Mouse (Mus musculus) C2C12 (cell line): ENCODE data around the gene Pip5kl1. TPM values are rescaled to one million over a fixed set of nuclear protein-coding genes. Genes with fewer than 3 reads are reported as not detected.

Source experiments
- H3K27me3 ChIP-seq: one replicate; pipeline ENCODE4 v1.6.1; 2011; ENCODE audit not compliant: control insufficient read depth, insufficient read depth, insufficient read length
- H3K36me3 ChIP-seq: one replicate; pipeline ENCODE4 v1.6.1; 2011; ENCODE audit not compliant: control insufficient read depth, insufficient read depth
- H3K4me3 ChIP-seq: one replicate; pipeline ENCODE4 v1.5.1; 2011; ENCODE audit warnings: mild to moderate bottlenecking, control low read depth; ENCODE audit not compliant: poor library complexity, insufficient read depth, severe bottlenecking
- H3K79me2 ChIP-seq: one replicate; pipeline ENCODE4 v1.6.1; 2011; ENCODE audit not compliant: control insufficient read depth, insufficient read depth
- H3K79me3 ChIP-seq: one replicate; pipeline ENCODE4 v1.6.1; 2011; ENCODE audit warnings: low read depth, control low read depth
- H3ac ChIP-seq: one replicate; pipeline ENCODE3; 2011; ENCODE audit warnings: low read depth; ENCODE audit not compliant: control insufficient read depth, insufficient read length
- CEBPB ChIP-seq: IDR thresholded peaks from one replicate; pipeline ENCODE4 v1.6.1; 2011; ENCODE audit warnings: low read depth, mild to moderate bottlenecking, control low read depth, moderate library complexity
- CTCF ChIP-seq: IDR thresholded peaks from one replicate; pipeline ENCODE4 v1.5.1; 2011; ENCODE audit not compliant: control insufficient read depth, insufficient read depth, insufficient read length
- FOSL1 ChIP-seq: IDR thresholded peaks from one replicate; pipeline ENCODE4 v1.8.0; 2011; ENCODE audit warnings: mild to moderate bottlenecking, low read length; ENCODE audit not compliant: poor library complexity, insufficient read depth, severe bottlenecking
- MAX ChIP-seq: IDR thresholded peaks from one replicate; pipeline ENCODE4 v1.6.1; 2011; ENCODE audit warnings: mild to moderate bottlenecking, control low read depth
- MYOD1 ChIP-seq: IDR thresholded peaks from one replicate; pipeline ENCODE4 v1.6.1; 2011; ENCODE audit warnings: low read depth; ENCODE audit not compliant: control insufficient read depth, insufficient read length
- MYOG ChIP-seq: IDR thresholded peaks from one replicate; pipeline ENCODE4 v1.6.1; 2011; ENCODE audit not compliant: control insufficient read depth, insufficient read length; ENCODE audit errors: extremely low read depth
- USF1 ChIP-seq: IDR thresholded peaks from one replicate; pipeline ENCODE4 v1.6.1; 2011; ENCODE audit warnings: low read depth, mild to moderate bottlenecking, control low read depth, moderate library complexity
- polyA plus RNA-seq: library from polyadenylated mRNA; unstranded; fragments of >200 nt; fragmentation: generic; extraction: Trizol; gene quantifications from one replicate; pipeline ENCODE4 v1.2.1, GENCODE M21; 2012; ENCODE audit warnings: missing spikeins

Gene Pip5kl1
- polyA plus RNA-seq, 1 experiment = 0.05 TPM

DNA sequence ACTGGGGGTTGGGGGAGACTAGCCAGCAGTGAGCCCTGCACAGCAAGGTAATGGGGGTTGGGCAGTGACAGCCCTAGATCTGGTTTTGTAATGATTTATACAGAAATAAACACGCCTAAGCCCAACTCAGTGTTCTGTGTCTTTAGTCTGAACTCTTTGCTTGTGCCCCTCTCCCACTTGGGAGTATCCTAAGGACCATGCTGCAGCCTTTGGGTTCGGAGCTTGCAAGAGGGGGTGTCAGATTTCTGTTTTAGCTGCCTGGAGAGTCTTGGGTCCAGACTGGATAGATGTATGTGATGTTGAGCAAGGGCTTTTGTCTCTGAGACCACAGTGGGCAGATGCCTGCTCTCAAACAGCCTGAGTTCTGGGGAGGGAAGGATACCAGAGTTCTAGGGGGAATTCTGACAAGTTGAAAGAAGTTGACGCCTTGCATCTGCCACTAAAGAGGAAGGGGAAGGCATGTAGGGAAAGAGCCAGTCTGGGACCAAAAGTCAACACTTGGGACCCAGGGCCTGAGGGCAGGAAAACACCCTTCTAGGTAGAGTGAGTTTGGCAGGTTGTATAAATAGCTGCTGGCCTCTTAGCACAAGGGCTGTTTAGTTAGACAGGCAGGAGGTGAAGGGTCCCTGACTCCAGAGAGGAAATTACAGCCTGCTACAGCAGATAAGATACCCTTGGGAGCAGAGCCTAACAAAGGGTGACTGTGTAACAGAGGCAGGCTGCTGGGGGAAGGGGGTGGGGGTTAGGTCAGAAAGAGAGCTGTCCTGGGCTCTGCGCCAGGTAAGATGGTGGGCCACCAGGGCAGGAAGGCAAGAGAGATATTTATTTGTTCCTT lies 46.3 kb downstream of the Pip5kl1 start:
- Histone ChIP-seq H3K36me3 (peaks cover 28% of the 10 kb centered on the region), H3K27me3 (no peaks in the 10 kb centered on the region), H3K4me3 (no peak overlapping the region), H3K79me3 (no peaks in the 10 kb centered on the region), H3K79me2 (no peaks in the 10 kb centered on the region), H3ac (peak overlapping the region; percentile 13)
- no peak for TF ChIP-seq FOSL1
- TF ChIP-seq CEBPB = peak; percentile 6

- TF ChIP-seq FOSL1 (no peak), MAX (no peak), CTCF (no peak), MYOD1 (no peak), CEBPB (no peak), USF1 (no peak), MYOG (no peak)
- H3K79me2 ChIP-seq = no peaks in the 10 kb centered on the region
- peaks cover 22% of the 10 kb centered on the region for H3K36me3 ChIP-seq
- peak within 1 kb of the TSS; percentile 13 for H3ac ChIP-seq
- H3K79me3 ChIP-seq = no peaks in the 10 kb centered on the region
- H3K4me3 ChIP-seq = no peak within 1 kb of the TSS
- H3K27me3 ChIP-seq = no peaks in the 10 kb centered on the region
Observed at GRCm38 (mm10) chr2:32621517-32621859, 46.9 kb downstream of the Pip5kl1 start, which contains the start of gene Ak1. TSS of gene Ak1 (plus strand) at chr2:32621758.

GRCm38 (mm10) chr2:32624111-32624748 lies 49.6 kb downstream of the Pip5kl1 start:
- Histone ChIP-seq H3K36me3 (no peaks in the 10 kb centered on the region), H3K27me3 (no peaks in the 10 kb centered on the region), H3ac (no peak overlapping the region), H3K79me3 (no peaks in the 10 kb centered on the region), H3K4me3 (no peak overlapping the region), H3K79me2 (peaks cover 6% of the 10 kb centered on the region)
- TF ChIP-seq CEBPB (peak; percentile 47), MYOD1 (no peak)

DNA sequence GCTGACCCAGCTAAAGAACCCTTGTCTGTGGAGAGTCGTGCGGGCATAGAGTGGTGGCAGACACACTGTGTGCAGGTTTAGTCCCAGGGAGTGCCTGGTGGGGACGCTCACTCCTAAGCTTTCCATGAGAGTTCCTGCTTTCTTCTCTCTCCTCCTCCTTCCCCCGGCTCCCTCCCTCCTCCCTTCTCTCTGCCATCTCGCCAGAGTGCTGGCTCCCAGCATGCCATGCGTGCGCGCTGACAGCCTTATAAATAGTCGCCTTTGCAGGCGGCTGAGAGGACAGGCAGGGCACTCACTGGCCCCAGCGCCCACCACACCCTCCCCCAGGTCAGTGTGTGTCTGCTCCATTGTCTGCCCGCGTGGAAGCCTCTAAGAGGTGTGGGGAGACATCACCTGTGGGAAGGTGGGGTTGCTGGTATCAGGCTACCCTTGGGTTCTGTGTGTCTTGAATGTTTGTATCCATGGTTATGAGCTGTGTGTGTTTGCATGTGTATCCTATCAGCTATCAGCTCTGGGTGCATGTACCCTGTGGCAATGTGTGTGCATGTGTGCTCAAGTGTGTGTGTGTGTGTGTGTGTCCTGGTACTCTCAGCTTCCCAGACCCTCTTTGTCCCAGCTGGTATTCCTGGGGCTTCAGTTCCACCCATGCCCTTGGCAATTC lies 50.7 kb downstream of the Pip5kl1 start:
- Histone ChIP-seq H3K79me3 (peaks cover 7% of the 10 kb centered on the region), H3K79me2 (peaks cover 17% of the 10 kb centered on the region), H3ac (no peak overlapping the region), H3K27me3 (no peaks in the 10 kb centered on the region), H3K4me3 (no peak overlapping the region), H3K36me3 (no peaks in the 10 kb centered on the region)
- no peak for TF ChIP-seq MYOG
- TF ChIP-seq MYOD1 = no peak
- TF ChIP-seq FOSL1 = no peak
- TF ChIP-seq CEBPB = no peak
- no peak for TF ChIP-seq MAX
- TF ChIP-seq CTCF = no peak
- no peak for TF ChIP-seq USF1

DNA sequence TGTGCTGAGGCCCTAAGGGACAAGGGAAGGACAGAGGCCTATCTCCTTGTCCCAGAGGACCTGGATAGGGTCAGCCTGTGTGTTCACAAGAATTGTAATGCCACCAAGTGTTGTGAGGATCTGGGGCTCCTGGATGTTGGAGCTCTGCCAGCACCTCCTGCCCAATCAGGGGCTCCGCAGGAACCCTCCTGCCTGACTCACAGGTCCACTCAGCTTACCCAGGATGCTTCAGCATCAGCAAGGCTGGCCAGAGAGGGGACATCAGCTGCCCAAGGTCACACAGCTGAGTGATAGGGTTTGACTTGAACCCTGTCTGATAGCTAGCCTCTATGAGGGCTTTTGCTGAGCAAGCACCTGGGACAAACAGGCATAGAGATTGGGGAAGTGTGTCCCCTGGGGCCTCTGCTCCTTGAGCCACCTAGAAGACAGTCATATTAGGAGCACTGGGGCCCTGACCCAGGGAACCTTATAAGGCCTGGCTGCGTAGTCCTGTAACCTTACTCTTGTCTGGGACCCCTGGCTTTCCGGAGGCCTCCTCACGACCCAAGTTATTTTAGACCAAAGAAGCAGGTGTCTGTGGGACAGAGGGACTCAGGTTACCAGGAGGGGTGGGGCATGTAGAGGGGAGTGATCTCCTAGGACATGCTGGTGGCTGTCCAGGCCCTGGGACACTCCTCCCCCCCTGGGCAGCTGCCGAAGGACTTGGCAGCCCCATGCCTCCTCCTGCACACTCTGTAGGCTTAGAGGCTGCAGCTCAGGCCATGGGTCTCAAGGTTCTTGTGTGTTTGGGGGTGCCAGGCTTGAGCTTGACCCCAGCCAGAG lies 51.5 kb downstream of the Pip5kl1 start:
- Histone ChIP-seq H3K36me3 (peaks cover 2% of the 10 kb centered on the region), H3K79me3 (peaks cover 14% of the 10 kb centered on the region), H3K79me2 (peaks cover 25% of the 10 kb centered on the region), H3ac (no peak overlapping the region), H3K4me3 (no peak overlapping the region), H3K27me3 (no peaks in the 10 kb centered on the region)
- TF ChIP-seq CEBPB (no peak), MYOD1 (no peak), USF1 (no peak), FOSL1 (no peak), CTCF (no peak), MYOG (no peak), MAX (no peak)
